Mouse (Mus musculus) right cerebral cortex, postnatal 14 days (tissue): ENCODE data around the gene Dnajc22.
A peak's percentile ranks its signal among the peaks of the same experiment; 100 is the strongest.
"Not testable (repeated sequence)": the region's sequence is repeated elsewhere in the genome, so short reads cannot be mapped to it uniquely, and the experiment has no call there.

Experiments
- DNase-seq: peaks from one replicate; pipeline ENCODE4 v3.0.0; 2022

Dnajc22 gene

GRCm38 (mm10) chr15:99092870-99093269, at the start of gene Dnajc22:
Gene Dnajc22, plus strand, starts transcription at chr15:99093170.
- DNase-seq, result no peak

- DNase-seq, result peak; percentile 34
These were observed 48.1 kb upstream of the Dnajc22 start for GRCm38 (mm10) chr15:99044854-99045253.

GRCm38 (mm10) chr15:99045734-99046133, 47.2 kb upstream of the Dnajc22 start:
- not testable (repeated sequence) for DNase-seq

GRCm38 (mm10) chr15:99049473-99050253, 43.3 kb upstream of the Dnajc22 start:
- peak; percentile 50 for DNase-seq

GRCm38 (mm10) chr15:99053373-99053772, 39.6 kb upstream of the Dnajc22 start:
- DNase-seq, result no peak

GRCm38 (mm10) chr15:99055040-99055439, 37.9 kb upstream of the Dnajc22 start, which contains the start of gene Prph:
Gene Prph, plus strand, starts transcription at chr15:99055174.
- no peak for DNase-seq

GRCm38 (mm10) chr15:99055511-99055961, 37.4 kb upstream of the Dnajc22 start:
- peak; percentile 51 for DNase-seq

GRCm38 (mm10) chr15:99056332-99056731, 36.6 kb upstream of the Dnajc22 start:
- no peak for DNase-seq

- no peak for DNase-seq
These were observed 27.3 kb upstream of the Dnajc22 start for GRCm38 (mm10) chr15:99065557-99066165.

GRCm38 (mm10) chr15:99071988-99072387, 21.0 kb upstream of the Dnajc22 start:
- no peak for DNase-seq

GRCm38 (mm10) chr15:99074019-99074599, 18.9 kb upstream of the Dnajc22 start, which contains the start of gene Troap:
Gene Troap, plus strand, starts transcription at chr15:99074575.
- no peak for DNase-seq

GRCm38 (mm10) chr15:99074600-99075333, 18.2 kb upstream of the Dnajc22 start:
- DNase-seq, result peak; percentile 98

GRCm38 (mm10) chr15:99076011-99076410, 17.0 kb upstream of the Dnajc22 start:
- not testable (repeated sequence) for DNase-seq

- no peak for DNase-seq
These were observed 14.6 kb upstream of the Dnajc22 start for GRCm38 (mm10) chr15:99078181-99078910.

GRCm38 (mm10) chr15:99079804-99080203, 13.2 kb upstream of the Dnajc22 start:
- DNase-seq, result no peak

GRCm38 (mm10) chr15:99082322-99082721, 10.6 kb upstream of the Dnajc22 start:
- no peak for DNase-seq

- no peak for DNase-seq
These were observed 10.1 kb upstream of the Dnajc22 start for GRCm38 (mm10) chr15:99082840-99083239.

GRCm38 (mm10) chr15:99083258-99083657, 9.7 kb upstream of the Dnajc22 start:
- peak; percentile 55 for DNase-seq

- no peak for DNase-seq
These were observed 9.0 kb upstream of the Dnajc22 start for GRCm38 (mm10) chr15:99083867-99084557.

- DNase-seq, result no peak
These were observed 8.4 kb upstream of the Dnajc22 start for GRCm38 (mm10) chr15:99084618-99085017.

GRCm38 (mm10) chr15:99085997-99086396, 7.0 kb upstream of the Dnajc22 start:
- no peak for DNase-seq
